Mouse (Mus musculus) bone marrow, adult 2 months (tissue): ENCODE data around the gene Nfix.

ENCODE experiments used
- CTCF ChIP-seq: fragments of 200-500 bp; IDR thresholded peaks from 2 replicates; pipeline ENCODE4 v1.5.1; 2011; ENCODE audit warnings: low read length, control low read depth; ENCODE audit not compliant: control insufficient read depth, insufficient read depth
- POLR2A ChIP-seq: fragments of 200-500 bp; IDR thresholded peaks from 2 replicates; pipeline ENCODE4 v1.6.1; 2011; ENCODE audit warnings: low read depth, mild to moderate bottlenecking, control low read depth, low read length, borderline replicate concordance; ENCODE audit not compliant: control insufficient read depth

DNA sequence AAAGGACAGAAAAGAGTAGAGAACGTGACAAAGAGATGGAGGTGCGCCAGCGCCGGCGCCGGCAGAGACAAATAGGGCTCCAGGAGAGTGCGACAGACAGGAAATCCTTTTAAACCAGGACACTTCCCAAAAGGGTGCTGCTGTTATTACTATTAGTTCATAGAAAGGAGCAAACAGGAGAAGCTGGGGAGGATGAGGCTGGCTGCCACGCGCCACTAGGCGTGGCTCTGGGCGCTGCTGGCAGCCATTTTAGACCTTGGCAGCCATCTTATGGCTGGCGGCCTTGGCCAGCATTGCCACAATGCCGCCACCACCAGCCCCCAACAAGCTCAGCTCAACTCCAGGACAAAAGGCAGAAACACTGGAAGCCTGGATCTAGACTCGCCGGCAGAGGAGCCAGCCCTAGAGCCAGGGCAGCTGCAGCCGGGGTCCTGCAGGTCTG, 70.2 kb downstream of the Nfix start:
- no peak for TF ChIP-seq POLR2A
- no peak for TF ChIP-seq CTCF
